Mouse (Mus musculus): Measurements from ENCODE around the gene Gm29866. TPM values are rescaled to one million over a fixed set of nuclear protein-coding genes. Genes with fewer than 3 reads are reported as not detected.
"Not testable (repeated sequence)": the region's sequence is repeated elsewhere in the genome, so short reads cannot be mapped to it uniquely, and the experiment has no call there.

The Gm29866 gene
- not detected in 2 replicates for polyA plus RNA-seq (2016; fragmentation: Nextera tagmentation; extraction: Ambion mirVana)

DNA sequence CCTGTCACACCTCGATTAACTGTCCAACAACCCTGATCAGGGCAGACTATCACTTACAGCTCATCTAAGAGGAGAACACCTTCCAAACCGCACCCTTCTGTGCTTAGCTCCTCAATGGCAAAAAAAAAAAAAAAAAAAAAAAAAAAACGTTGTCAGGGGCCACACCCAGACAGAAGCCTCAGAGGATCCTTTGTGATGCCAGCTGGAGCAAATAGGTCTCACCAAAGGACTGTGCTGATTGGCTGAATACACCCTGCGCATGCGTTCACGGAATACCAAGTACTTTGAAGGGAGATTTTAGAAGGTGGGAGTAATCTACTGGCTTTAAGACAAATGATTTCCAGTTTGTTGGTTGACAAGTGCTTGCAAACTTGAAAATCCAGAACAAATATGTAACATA lies at the start of gene Gm29866:
Gene Gm29866, minus strand, starts transcription at position 101 of the 400 bp plus-strand sequence.
- H3K27ac ChIP-seq; H3K4me2 ChIP-seq; H3K27me3 ChIP-seq; H3K4me1 ChIP-seq (replicated peaks); H3K4me3 ChIP-seq (replicated peaks); H3K36me3 ChIP-seq; H3K9ac ChIP-seq (replicated peaks); ATAC-seq (ENCODE audit: insufficient number of reproducible peaks, insufficient read depth, low FRiP score, low TSS enrichment, low read depth); H3K9me3 ChIP-seq: not testable (repeated sequence)
- WGBS = no CpG with 5 or more reads among the region's 6 CpGs

Other genes starting within 250 kb of the Gm29866 start
- not detected in 2 replicates for gene Gm20909, start 170.9 kb upstream of the Gm29866 start, polyA plus RNA-seq (2016; fragmentation: Nextera tagmentation; extraction: Ambion mirVana)
- gene Gm20865, start 247.9 kb upstream of the Gm29866 start, polyA plus RNA-seq (2016; fragmentation: Nextera tagmentation; extraction: Ambion mirVana) = not detected in 2 replicates